Mouse (Mus musculus) midbrain, embryonic 11.5 days (tissue): ENCODE measurements around the gene Ankrd54. TPM values are rescaled to one million over a fixed set of nuclear protein-coding genes. Genes with fewer than 3 reads are reported as not detected.

Source experiments
- ATAC-seq: fragments of 200-750 bp; cut with Nextera tagmentation; 2 replicates; pipeline ENCODE4 v1.8.0; 2017; ENCODE audit warnings: moderate TSS enrichment, moderate library complexity; ENCODE audit not compliant: low FRiP score
- DNase-seq: peaks from one replicate; pipeline ENCODE4 v3.0.0; 2015; ENCODE audit warnings: low spot score; ENCODE audit errors: missing footprints
- H3K27ac ChIP-seq: fragments of 300-500 bp; sonication (generic); 2 replicates; pipeline ENCODE4 v1.5.1; 2014; ENCODE audit warnings: low read depth, low read length
- H3K27me3 ChIP-seq: fragments of 300-500 bp; sonication (generic); 2 replicates; pipeline ENCODE4 v1.6.1; 2014; ENCODE audit warnings: mild to moderate bottlenecking, low read length, moderate library complexity, mixed read lengths; ENCODE audit not compliant: control insufficient read depth, insufficient read depth
- H3K36me3 ChIP-seq: fragments of 300-500 bp; sonication (generic); 2 replicates; pipeline ENCODE4 v1.6.1; 2014; ENCODE audit warnings: mild to moderate bottlenecking, low read length, moderate library complexity, mixed read lengths; ENCODE audit not compliant: control insufficient read depth, insufficient read depth
- H3K4me1 ChIP-seq: fragments of 300-500 bp; sonication (generic); 2 replicates; pipeline ENCODE4 v1.6.1; 2014; ENCODE audit warnings: low read length; ENCODE audit not compliant: control insufficient read depth, insufficient read depth
- H3K4me2 ChIP-seq: fragments of 300-500 bp; sonication (generic); 2 replicates; pipeline ENCODE4 v1.6.1; 2014; ENCODE audit warnings: mild to moderate bottlenecking, moderate library complexity
- H3K4me3 ChIP-seq: fragments of 300-500 bp; sonication (generic); 2 replicates; pipeline ENCODE4 v1.5.1; 2014; ENCODE audit warnings: low read depth, low read length
- H3K9ac ChIP-seq: fragments of 300-500 bp; sonication (generic); 2 replicates; pipeline ENCODE4 v1.6.1; 2014; ENCODE audit warnings: low read length
- H3K9me3 ChIP-seq: fragments of 300-500 bp; sonication (generic); 2 replicates; pipeline ENCODE4 v1.6.1; 2016; ENCODE audit warnings: low read length; ENCODE audit not compliant: control insufficient read depth
- WGBS: fragments of 180-500 bp; shearing (Covaris S2); extraction: QIAGEN DNeasy Blood & Tissue Kit; methylation state at CpG from one replicate; pipeline ENCODE4 v1.1.7; 2014; 5-methylcytosine and 5-hydroxymethylcytosine counted together
- polyA plus RNA-seq: library from polyadenylated mRNA; unstranded; fragments of >200 nt; fragmentation: Nextera tagmentation; extraction: Ambion mirVana; gene quantifications from 2 replicates; pipeline ENCODE4 v1.2.1, GENCODE M21; 2014

The Ankrd54 gene
- polyA plus RNA-seq, 1 experiment from 2014 or later = 53.5 TPM

GRCm38 (mm10) chr15:79068416-79068815 is 5.7 kb upstream of the Ankrd54 start:
- H3K4me3 ChIP-seq = no peak overlapping the region

GRCm38 (mm10) chr15:79067631-79068030 is 4.9 kb upstream of the Ankrd54 start:
- Histone ChIP-seq H3K4me1 (peaks cover 3% of the 10 kb centered on the region; the same call in 1 of the 2 replicates), H3K9me3 (no peaks in the 10 kb centered on the region), H3K27me3 (no peaks in the 10 kb centered on the region), H3K4me2 (no peak overlapping the region), H3K36me3 (no peaks in the 10 kb centered on the region), H3K4me3 (no peak overlapping the region), H3K9ac (no peak overlapping the region), H3K27ac (no peak overlapping the region)
- WGBS = 81% methylated on average over 3 of the region's 3 CpGs
- ATAC-seq (no peak), DNase-seq (no peak)

More at GRCm38 (mm10) chr15:79068416-79068815, 5.7 kb upstream of the Ankrd54 start:
- no peaks in the 10 kb centered on the region for H3K27me3 ChIP-seq
- ATAC-seq = no peak
- DNase-seq = no peak
- no peak overlapping the region for H3K4me2 ChIP-seq
- H3K36me3 ChIP-seq = no peaks in the 10 kb centered on the region
- H3K9me3 ChIP-seq = no peaks in the 10 kb centered on the region
- peaks cover 2% of the 10 kb centered on the region; the same call in 1 of the 2 replicates for H3K4me1 ChIP-seq
- H3K9ac ChIP-seq = no peak overlapping the region
- no peak overlapping the region for H3K27ac ChIP-seq
- 88% methylated on average over 3 of the region's 3 CpGs for WGBS

GRCm38 (mm10) chr15:79066276-79066675 is 3.6 kb upstream of the Ankrd54 start:
- Histone ChIP-seq H3K4me2 (no peak overlapping the region), H3K4me1 (peaks cover 11% of the 10 kb centered on the region), H3K27ac (no peak overlapping the region), H3K27me3 (no peaks in the 10 kb centered on the region), H3K9me3 (no peaks in the 10 kb centered on the region), H3K4me3 (no peak overlapping the region), H3K9ac (no peak overlapping the region), H3K36me3 (no peaks in the 10 kb centered on the region)
- no peak for DNase-seq
- 72% methylated on average over 2 of the region's 2 CpGs for WGBS
- ATAC-seq = no peak

- no peaks in the 10 kb centered on the region for H3K27me3 ChIP-seq
- H3K36me3 ChIP-seq = no peaks in the 10 kb centered on the region
- H3K27ac ChIP-seq = no peak overlapping the region
- no peak overlapping the region for H3K4me3 ChIP-seq
- no peak for ATAC-seq
- H3K4me2 ChIP-seq = no peak overlapping the region
- DNase-seq = no peak
- H3K9me3 ChIP-seq = no peaks in the 10 kb centered on the region
- H3K4me1 ChIP-seq = peaks cover 13% of the 10 kb centered on the region
- WGBS = 71% methylated on average over 8 of the region's 8 CpGs
- no peak overlapping the region for H3K9ac ChIP-seq
Measured at GRCm38 (mm10) chr15:79065086-79065770, 2.5 kb upstream of the Ankrd54 start.

- Histone ChIP-seq H3K9ac (peak overlapping the region; percentile 59), H3K9me3 (no peaks in the 10 kb centered on the region)
- WGBS = 13% methylated on average over 14 of the region's 14 CpGs
Measured at GRCm38 (mm10) chr15:79063160-79063740, 557 bp upstream of the Ankrd54 start.

GRCm38 (mm10) chr15:79060887-79061565 is 1.7 kb downstream of the Ankrd54 start:
- no peak for ATAC-seq
- Histone ChIP-seq H3K4me2 (no peak overlapping the region; the same call in 1 of the 2 replicates), H3K9ac (no peak overlapping the region), H3K9me3 (no peaks in the 10 kb centered on the region), H3K27ac (no peak overlapping the region), H3K36me3 (peaks cover 3% of the 10 kb centered on the region), H3K27me3 (no peaks in the 10 kb centered on the region), H3K4me3 (no peak overlapping the region), H3K4me1 (peaks cover 13% of the 10 kb centered on the region)
- DNase-seq = no peak
- 88% methylated on average over 14 of the region's 14 CpGs for WGBS

More at GRCm38 (mm10) chr15:79063160-79063740, 557 bp upstream of the Ankrd54 start:
- Histone ChIP-seq H3K27me3 (no peaks in the 10 kb centered on the region), H3K4me3 (peak overlapping the region; percentile 31), H3K36me3 (peaks cover 1% of the 10 kb centered on the region), H3K4me1 (peaks cover 13% of the 10 kb centered on the region), H3K27ac (no peak overlapping the region), H3K4me2 (peak overlapping the region; percentile 57)
- DNase-seq = no peak
- ATAC-seq = no peak

- DNase-seq (no peak), ATAC-seq (no peak)
- H3K9me3 ChIP-seq = no peaks in the 10 kb centered on the region
- no peaks in the 10 kb centered on the region for H3K27me3 ChIP-seq
- no peak overlapping the region for H3K27ac ChIP-seq
- H3K36me3 ChIP-seq = peaks cover 21% of the 10 kb centered on the region
- peaks cover 9% of the 10 kb centered on the region for H3K4me1 ChIP-seq
- WGBS = 93% methylated on average over 6 of the region's 6 CpGs
- no peak overlapping the region for H3K4me2 ChIP-seq
- H3K4me3 ChIP-seq = no peak overlapping the region
- H3K9ac ChIP-seq = no peak overlapping the region
Measured at GRCm38 (mm10) chr15:79057850-79058249, 4.8 kb downstream of the Ankrd54 start.

GRCm38 (mm10) chr15:79056601-79057000 is 6.1 kb downstream of the Ankrd54 start:
- H3K36me3 ChIP-seq = peaks cover 21% of the 10 kb centered on the region
- 93% methylated on average over 7 of the region's 7 CpGs for WGBS
- no peak for DNase-seq

GRCm38 (mm10) chr15:79052366-79052765 is 10.3 kb downstream of the Ankrd54 start:
- Histone ChIP-seq H3K9me3 (no peaks in the 10 kb centered on the region), H3K9ac (no peak overlapping the region), H3K27me3 (no peaks in the 10 kb centered on the region), H3K4me2 (no peak overlapping the region), H3K36me3 (peaks cover 18% of the 10 kb centered on the region), H3K4me3 (no peak overlapping the region), H3K4me1 (no peaks in the 10 kb centered on the region), H3K27ac (no peak overlapping the region)
- ATAC-seq (no peak), DNase-seq (no peak)
- WGBS = 81% methylated on average over 2 of the region's 2 CpGs

More at GRCm38 (mm10) chr15:79056601-79057000, 6.1 kb downstream of the Ankrd54 start:
- Histone ChIP-seq H3K27me3 (no peaks in the 10 kb centered on the region), H3K27ac (no peak overlapping the region), H3K4me1 (peaks cover 5% of the 10 kb centered on the region; the same call in 1 of the 2 replicates), H3K4me3 (no peak overlapping the region), H3K4me2 (no peak overlapping the region), H3K9ac (no peak overlapping the region), H3K9me3 (no peaks in the 10 kb centered on the region)
- no peak for ATAC-seq
